In the genomic region with DNA sequence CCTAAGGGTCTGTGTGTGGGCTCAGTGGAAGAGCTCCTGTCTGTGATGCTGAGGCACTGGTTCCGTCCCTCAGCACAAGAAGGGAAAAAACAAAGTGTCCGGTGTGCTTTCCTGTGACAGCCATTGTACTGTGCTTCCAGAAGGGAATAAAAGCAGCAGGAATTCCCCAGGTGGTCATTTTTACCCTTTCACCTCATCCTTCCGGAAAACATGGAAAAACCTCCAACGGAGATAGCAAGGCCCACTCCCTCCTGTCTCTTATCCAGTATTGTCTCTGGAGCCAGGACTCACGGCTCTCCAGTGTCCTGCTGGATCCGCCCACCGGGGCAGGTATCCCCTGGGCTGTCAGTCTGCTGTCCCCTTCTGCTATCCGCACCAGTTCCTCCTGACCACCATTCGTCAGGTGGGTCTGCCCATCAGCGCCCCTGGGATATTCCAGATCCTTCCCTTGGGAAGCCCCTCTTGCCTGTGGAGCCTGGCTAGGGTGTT, we compare ENCODE assay signal across 23 mouse cellular contexts. TPM values are rescaled to one million over a fixed set of nuclear protein-coding genes. Genes with fewer than 3 reads are reported as not detected.
A peak's percentile ranks its signal among the peaks of the same experiment; 100 is the strongest.
DNase-seq lines count a peak whose midpoint lies in the region; ATAC-seq and TF ChIP-seq lines count a peak whose summit lies in the region.
"Had no signal": no experiment of that assay in that cellular context is flagged by ENCODE, and none has a peak within 500 bp of the region (broad histone marks: within the 10 kb centered on the region; RNA-seq: fewer than 3 reads in every experiment).

No protein-coding gene starts in this region.

- H3K9me3 ChIP-seq in heart, embryonic 10.5 days, result no peaks in the 10 kb centered on the region
- H3K9me3 ChIP-seq in hindbrain, postnatal 0 days (ENCODE audit: low read length), result no peaks in the 10 kb centered on the region
- H3K9me3 ChIP-seq in hindbrain, embryonic 14.5 days (ENCODE audit: control insufficient read depth, low read length), result no peaks in the 10 kb centered on the region
- H3K9me3 ChIP-seq in limb, embryonic 15.5 days, result no peaks in the 10 kb centered on the region
- no peaks in the 10 kb centered on the region; the same call in 1 of the 2 replicates for H3K9me3 ChIP-seq in limb, embryonic 10.5 days (replicated peaks)
- H3K9me3 ChIP-seq: forebrain, embryonic 10.5 days; forebrain, embryonic 13.5 days; heart, embryonic 12.5 days; heart, embryonic 15.5 days had no signal

- no peak overlapping the region for H3K27ac ChIP-seq in heart, embryonic 10.5 days
- H3K27ac ChIP-seq in hindbrain, postnatal 0 days, result no peak overlapping the region
- H3K27ac ChIP-seq in hindbrain, embryonic 14.5 days, result no peak overlapping the region
- H3K27ac ChIP-seq in limb, embryonic 15.5 days, result no peak overlapping the region
- no peak overlapping the region for H3K27ac ChIP-seq in limb, embryonic 10.5 days
- H3K27ac ChIP-seq: forebrain, embryonic 10.5 days; forebrain, embryonic 13.5 days; heart, embryonic 15.5 days had no signal

- TF ChIP-seq CTCF in hindbrain, postnatal 0 days (IDR thresholded peaks at IDR 0.05; ENCODE audit: low read depth), result no peak

- WGBS in heart, embryonic 10.5 days, result 86% methylated on average over 10 of the region's 10 CpGs
- WGBS in hindbrain, postnatal 0 days, result 86% methylated on average over 10 of the region's 10 CpGs
- 84% methylated on average over 10 of the region's 10 CpGs for WGBS in hindbrain, embryonic 14.5 days
- WGBS in limb, embryonic 15.5 days, result 89% methylated on average over 10 of the region's 10 CpGs
- WGBS in limb, embryonic 10.5 days, result 93% methylated on average over 10 of the region's 10 CpGs

- H3K4me3 ChIP-seq in heart, embryonic 10.5 days, result no peak overlapping the region
- no peak overlapping the region for H3K4me3 ChIP-seq in hindbrain, postnatal 0 days (ENCODE audit: low read length)
- H3K4me3 ChIP-seq in hindbrain, embryonic 14.5 days (replicated peaks; ENCODE audit: low read length), result no peak overlapping the region
- no peak overlapping the region for H3K4me3 ChIP-seq in limb, embryonic 15.5 days
- H3K4me3 ChIP-seq in limb, embryonic 10.5 days, result no peak overlapping the region
- H3K4me3 ChIP-seq: forebrain, embryonic 10.5 days; forebrain, embryonic 13.5 days; heart, embryonic 12.5 days; heart, embryonic 15.5 days had no signal

- DNase-seq in heart, adult 11 months, result peak; percentile 92
- no peak for DNase-seq in heart, embryonic 10.5 days (ENCODE audit: low spot score)
- DNase-seq in hindbrain, postnatal 0 days (ENCODE audit: low spot score), result no peak
- DNase-seq in hindbrain, embryonic 14.5 days (ENCODE audit: low spot score), result no peak
- DNase-seq in limb, embryonic 10.5 days (ENCODE audit: low spot score), result no peak
- no peak for DNase-seq in cerebellum, adult 9-10 months
- DNase-seq: adrenal gland, postnatal 10 days; cerebellum, adult 11-12 months; cerebellum, adult 8-10 months; cerebellum, postnatal 14 days; gastrocnemius, postnatal 25 days; heart, postnatal 10 days; heart, postnatal 4 days had no signal

- H3K4me1 ChIP-seq in heart, embryonic 10.5 days, result no peaks in the 10 kb centered on the region
- H3K4me1 ChIP-seq in hindbrain, postnatal 0 days (ENCODE audit: insufficient read depth, low read length), result no peaks in the 10 kb centered on the region
- H3K4me1 ChIP-seq in hindbrain, embryonic 14.5 days (replicated peaks; ENCODE audit: control insufficient read depth, insufficient read depth, low read length), result no peaks in the 10 kb centered on the region
- H3K4me1 ChIP-seq in limb, embryonic 15.5 days, result no peaks in the 10 kb centered on the region
- H3K4me1 ChIP-seq in limb, embryonic 10.5 days, result no peaks in the 10 kb centered on the region
- H3K4me1 ChIP-seq: forebrain, embryonic 10.5 days; forebrain, embryonic 13.5 days; heart, embryonic 12.5 days; heart, embryonic 15.5 days had no signal

- peaks cover 93% of the 10 kb centered on the region for H3K36me3 ChIP-seq in heart, embryonic 10.5 days
- H3K36me3 ChIP-seq in hindbrain, postnatal 0 days (ENCODE audit: insufficient read depth, low read length), result peaks cover 51% of the 10 kb centered on the region
- H3K36me3 ChIP-seq in hindbrain, embryonic 14.5 days (replicated peaks; ENCODE audit: control insufficient read depth, insufficient read depth), result peaks cover 82% of the 10 kb centered on the region
- peaks cover 84% of the 10 kb centered on the region for H3K36me3 ChIP-seq in limb, embryonic 15.5 days
- peaks cover 92% of the 10 kb centered on the region for H3K36me3 ChIP-seq in limb, embryonic 10.5 days

- H3K9ac ChIP-seq in hindbrain, postnatal 0 days (replicated peaks; ENCODE audit: low read length), result 0 out of 2 replicates have a peak overlapping the region, but pooled peaks have one; percentile 21
- no peak overlapping the region for H3K9ac ChIP-seq in hindbrain, embryonic 14.5 days
- no peak overlapping the region for H3K9ac ChIP-seq in limb, embryonic 15.5 days
- H3K9ac ChIP-seq: forebrain, embryonic 13.5 days; heart, embryonic 12.5 days; heart, embryonic 15.5 days had no signal

- no peak overlapping the region for H3K4me2 ChIP-seq in hindbrain, postnatal 0 days (ENCODE audit: low read depth, low read length)
- H3K4me2 ChIP-seq in hindbrain, embryonic 14.5 days (replicated peaks), result no peak overlapping the region
- H3K4me2 ChIP-seq in limb, embryonic 15.5 days, result 0 out of 2 replicates have a peak overlapping the region, but pooled peaks have one; percentile 2
- H3K4me2 ChIP-seq: forebrain, embryonic 13.5 days; heart, embryonic 12.5 days; heart, embryonic 15.5 days had no signal

- H3K27me3 ChIP-seq in heart, embryonic 10.5 days (ENCODE audit: insufficient read depth, poor library complexity, severe bottlenecking), result no peaks in the 10 kb centered on the region
- H3K27me3 ChIP-seq in hindbrain, postnatal 0 days (ENCODE audit: insufficient read depth, low read length), result no peaks in the 10 kb centered on the region
- H3K27me3 ChIP-seq in hindbrain, embryonic 14.5 days (ENCODE audit: control insufficient read depth, insufficient read depth, low read length), result no peaks in the 10 kb centered on the region
- H3K27me3 ChIP-seq in limb, embryonic 15.5 days, result no peaks in the 10 kb centered on the region
- H3K27me3 ChIP-seq in limb, embryonic 10.5 days (ENCODE audit: low read depth, poor library complexity, severe bottlenecking), result no peaks in the 10 kb centered on the region
- H3K27me3 ChIP-seq: forebrain, embryonic 13.5 days; heart, embryonic 12.5 days; heart, embryonic 15.5 days had no signal

- ATAC-seq in hindbrain, postnatal 0 days, result no peak
- ATAC-seq in hindbrain, embryonic 14.5 days (ENCODE audit: low FRiP score), result no peak
- no peak for ATAC-seq in limb, embryonic 15.5 days (ENCODE audit: insufficient number of reproducible peaks, low FRiP score, low TSS enrichment, low read depth)
- ATAC-seq: activated CD4-positive, CD25-positive, alpha-beta regulatory T cell, adult 4 months; CD4-positive, CD25-positive, alpha-beta regulatory T cell, adult 4 months; forebrain, embryonic 13.5 days; forebrain, embryonic 16.5 days had no signal

RNA-seq across cellular contexts. Expression of a gene that starts 16.1 kb away (rescaled TPM):
- 130 and 138 TPM in 2 replicates for polyA plus RNA-seq in heart, embryonic 10.5 days (2016; fragmentation: Nextera tagmentation; extraction: Ambion mirVana)
- 68.9 and 76.5 TPM in 2 replicates for total RNA-seq in hindbrain, postnatal 0 days (2014; rRNA removed)
- 55.6 and 57.5 TPM in 2 replicates for polyA plus RNA-seq in hindbrain, postnatal 0 days (2015; fragmentation: Nextera tagmentation; extraction: Ambion mirVana)
- polyA plus RNA-seq in hindbrain, embryonic 14.5 days (2014; fragmentation: Nextera tagmentation; extraction: Ambion mirVana), result 46.7 and 49.5 TPM in 2 replicates
- 84.5 and 85.1 TPM in 2 replicates for polyA plus RNA-seq in limb, embryonic 15.5 days (2015; fragmentation: Nextera tagmentation; extraction: Ambion mirVana)
- polyA plus RNA-seq in limb, embryonic 10.5 days (2016; fragmentation: Nextera tagmentation; extraction: Ambion mirVana), result 78.1 and 87.9 TPM in 2 replicates

RNA-seq across cellular contexts. Expression of a gene that starts 19.0 kb away (rescaled TPM):
- polyA plus RNA-seq in heart, embryonic 10.5 days (2016; fragmentation: Nextera tagmentation; extraction: Ambion mirVana), result 237 and 260 TPM in 2 replicates
- 147 and 151 TPM in 2 replicates for total RNA-seq in hindbrain, postnatal 0 days (2014; rRNA removed)
- polyA plus RNA-seq in hindbrain, postnatal 0 days (2015; fragmentation: Nextera tagmentation; extraction: Ambion mirVana), result 172 and 173 TPM in 2 replicates
- 119 and 128 TPM in 2 replicates for polyA plus RNA-seq in hindbrain, embryonic 14.5 days (2014; fragmentation: Nextera tagmentation; extraction: Ambion mirVana)
- 129 and 139 TPM in 2 replicates for polyA plus RNA-seq in limb, embryonic 15.5 days (2015; fragmentation: Nextera tagmentation; extraction: Ambion mirVana)
- 244 and 285 TPM in 2 replicates for polyA plus RNA-seq in limb, embryonic 10.5 days (2016; fragmentation: Nextera tagmentation; extraction: Ambion mirVana)

RNA-seq across cellular contexts. Expression of a gene that starts 35.2 kb away (rescaled TPM):
- 326 and 523 TPM in 2 replicates for polyA plus RNA-seq in heart, embryonic 10.5 days (2016; fragmentation: Nextera tagmentation; extraction: Ambion mirVana)
- total RNA-seq in hindbrain, postnatal 0 days (2014; rRNA removed), result 2,123 and 2,525 TPM in 2 replicates
- 3,307 and 3,685 TPM in 2 replicates for polyA plus RNA-seq in hindbrain, postnatal 0 days (2015; fragmentation: Nextera tagmentation; extraction: Ambion mirVana)
- polyA plus RNA-seq in hindbrain, embryonic 14.5 days (2014; fragmentation: Nextera tagmentation; extraction: Ambion mirVana), result 543 and 561 TPM in 2 replicates
- polyA plus RNA-seq in limb, embryonic 15.5 days (2015; fragmentation: Nextera tagmentation; extraction: Ambion mirVana), result 409 and 468 TPM in 2 replicates
- polyA plus RNA-seq in limb, embryonic 10.5 days (2016; fragmentation: Nextera tagmentation; extraction: Ambion mirVana), result 63.0 and 83.6 TPM in 2 replicates

RNA-seq across cellular contexts. Expression of a gene that starts 36.6 kb away (rescaled TPM):
- 140 and 193 TPM in 2 replicates for polyA plus RNA-seq in heart, embryonic 10.5 days (2016; fragmentation: Nextera tagmentation; extraction: Ambion mirVana)
- 43.2 and 50.7 TPM in 2 replicates for total RNA-seq in hindbrain, postnatal 0 days (2014; rRNA removed)
- polyA plus RNA-seq in hindbrain, postnatal 0 days (2015; fragmentation: Nextera tagmentation; extraction: Ambion mirVana), result 29.0 and 30.7 TPM in 2 replicates
- 17.5 and 18.8 TPM in 2 replicates for polyA plus RNA-seq in hindbrain, embryonic 14.5 days (2014; fragmentation: Nextera tagmentation; extraction: Ambion mirVana)
- 120 and 150 TPM in 2 replicates for polyA plus RNA-seq in limb, embryonic 15.5 days (2015; fragmentation: Nextera tagmentation; extraction: Ambion mirVana)
- polyA plus RNA-seq in limb, embryonic 10.5 days (2016; fragmentation: Nextera tagmentation; extraction: Ambion mirVana), result 53.8 and 58.6 TPM in 2 replicates

RNA-seq across cellular contexts. Expression of a gene that starts 41.8 kb away (rescaled TPM):
- 5.4 and 19.9 TPM in 2 replicates for polyA plus RNA-seq in heart, embryonic 10.5 days (2016; fragmentation: Nextera tagmentation; extraction: Ambion mirVana)
- total RNA-seq in hindbrain, postnatal 0 days (2014; rRNA removed), result 1.5 and 2.3 TPM in 2 replicates
- polyA plus RNA-seq in hindbrain, postnatal 0 days (2015; fragmentation: Nextera tagmentation; extraction: Ambion mirVana), result 13.9 and 14.2 TPM in 2 replicates
- 2.3 and 2.5 TPM in 2 replicates for polyA plus RNA-seq in hindbrain, embryonic 14.5 days (2014; fragmentation: Nextera tagmentation; extraction: Ambion mirVana)
- 46.2 and 57.9 TPM in 2 replicates for polyA plus RNA-seq in limb, embryonic 15.5 days (2015; fragmentation: Nextera tagmentation; extraction: Ambion mirVana)
- polyA plus RNA-seq in limb, embryonic 10.5 days (2016; fragmentation: Nextera tagmentation; extraction: Ambion mirVana), result 3.0 and 4.8 TPM in 2 replicates
- total RNA-seq: MEL had no signal
- polyA plus RNA-seq: activated CD4-positive, CD25-positive, alpha-beta regulatory T cell, adult 4 months; C2C12; CD4-positive, CD25-positive, alpha-beta regulatory T cell, adult 4 months had no signal
